Mouse (Mus musculus) ES-Bruce4 (cell line): ENCODE measurements at regions not wholly inside any gene's neighbourhood (a gene's known extent, or its start where the extent isn't known, plus 50 kb on each side); places are given as distances from the start of the nearest gene placed in this dataset.

Experiments used
- CTCF ChIP-seq: IDR thresholded peaks from one replicate; pipeline ENCODE4 v1.8.1; 2011; ENCODE audit warnings: low read depth, low read length
- POLR2A ChIP-seq: IDR thresholded peaks from one replicate; pipeline ENCODE4 v1.8.1; 2011; ENCODE audit warnings: low read length; ENCODE audit not compliant: insufficient read depth

GRCm38 (mm10) chr5:51799371-51800035 is 232.0 kb upstream of the Ppargc1a start:
- TF ChIP-seq POLR2A (no peak), CTCF (no peak)
